Mouse (Mus musculus): ENCODE measurements at regions not wholly inside any gene's neighbourhood (a gene's known extent, or its start where the extent isn't known, plus 50 kb on each side); places are given as distances from the start of the nearest gene placed in this dataset.

DNA sequence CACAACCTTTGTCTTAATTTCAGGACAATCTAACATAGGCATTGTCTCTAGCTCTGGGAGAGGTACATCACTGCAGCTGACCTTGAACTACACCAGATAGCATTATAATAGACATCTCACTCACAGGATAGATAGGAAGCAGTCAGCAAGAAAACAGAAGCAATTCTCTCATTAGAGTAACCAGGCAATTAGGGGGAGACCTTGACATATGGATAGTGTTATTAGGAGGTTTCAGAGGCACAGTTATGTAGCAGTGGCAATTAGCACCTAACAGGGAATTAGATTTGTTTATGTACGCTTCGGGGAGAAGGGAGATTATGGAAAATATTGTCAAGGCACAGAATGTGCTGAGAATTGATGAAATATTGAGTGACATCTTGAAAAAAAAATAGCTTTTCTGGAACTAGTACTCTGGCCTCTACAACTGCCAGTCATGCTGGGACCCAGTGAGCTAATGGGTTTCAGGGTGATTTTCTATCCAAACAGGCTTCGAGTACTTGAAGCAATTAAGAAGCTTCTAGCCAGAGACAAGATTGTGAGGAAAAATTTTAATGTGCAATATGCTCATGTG lies 216.8 kb upstream of the Aco1 start:
- DNase-seq (ENCODE audit: low spot score in 2 of 2) = no peak
- no peak overlapping the region for H3K4me3 ChIP-seq
- TF ChIP-seq CTCF (conservative IDR thresholded peaks at IDR 0.05) = no peak
- H3K27ac ChIP-seq = no peak overlapping the region

DNA sequence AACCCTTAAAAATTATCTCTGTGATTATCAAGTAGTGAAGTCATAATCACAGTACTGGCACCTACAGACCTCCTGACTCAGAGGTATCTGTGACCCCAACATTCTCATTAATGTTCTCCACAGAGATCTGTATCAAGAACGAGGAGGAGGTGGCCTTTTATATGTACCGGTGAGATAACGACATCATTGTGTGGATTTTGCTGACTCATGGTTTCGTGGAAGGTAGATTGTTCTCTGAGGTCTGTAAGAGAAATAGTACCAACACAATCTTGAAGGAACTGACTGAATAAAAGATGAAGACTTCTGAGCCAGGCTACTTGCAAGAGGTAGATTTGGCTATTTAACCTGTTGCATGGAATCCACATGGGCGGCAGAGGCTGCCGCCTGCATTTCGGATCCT lies 216.3 kb upstream of the Aco1 start:
- no peak for DNase-seq (ENCODE audit: low spot score in 2 of 2)
- H3K27ac ChIP-seq = no peak overlapping the region
- no peak overlapping the region for H3K4me3 ChIP-seq
- TF ChIP-seq CTCF (conservative IDR thresholded peaks at IDR 0.05) = no peak

DNA sequence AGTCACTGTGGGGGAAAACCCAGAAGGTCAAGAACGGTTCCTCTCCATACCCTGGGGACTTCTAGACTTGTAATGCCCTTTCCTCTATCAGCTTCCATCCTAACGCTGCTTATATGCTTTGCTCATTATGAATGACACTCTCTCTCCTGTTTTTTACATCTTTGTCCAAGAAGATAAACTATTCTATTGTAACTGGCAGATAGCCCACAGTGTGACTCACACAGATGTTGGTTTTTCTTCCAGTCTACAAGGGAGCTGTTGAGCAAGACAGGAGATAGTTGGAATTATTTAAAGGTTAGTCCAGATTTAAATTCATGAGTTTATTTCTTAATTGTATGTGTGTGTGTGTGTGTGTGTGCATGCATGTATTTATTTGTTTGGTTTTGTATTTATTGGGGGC lies 214.4 kb upstream of the Aco1 start:
- no peak for TF ChIP-seq CTCF (conservative IDR thresholded peaks at IDR 0.05)
- H3K4me3 ChIP-seq = no peak overlapping the region
- no peak for DNase-seq (ENCODE audit: low spot score in 2 of 2)
- no peak overlapping the region for H3K27ac ChIP-seq

DNA sequence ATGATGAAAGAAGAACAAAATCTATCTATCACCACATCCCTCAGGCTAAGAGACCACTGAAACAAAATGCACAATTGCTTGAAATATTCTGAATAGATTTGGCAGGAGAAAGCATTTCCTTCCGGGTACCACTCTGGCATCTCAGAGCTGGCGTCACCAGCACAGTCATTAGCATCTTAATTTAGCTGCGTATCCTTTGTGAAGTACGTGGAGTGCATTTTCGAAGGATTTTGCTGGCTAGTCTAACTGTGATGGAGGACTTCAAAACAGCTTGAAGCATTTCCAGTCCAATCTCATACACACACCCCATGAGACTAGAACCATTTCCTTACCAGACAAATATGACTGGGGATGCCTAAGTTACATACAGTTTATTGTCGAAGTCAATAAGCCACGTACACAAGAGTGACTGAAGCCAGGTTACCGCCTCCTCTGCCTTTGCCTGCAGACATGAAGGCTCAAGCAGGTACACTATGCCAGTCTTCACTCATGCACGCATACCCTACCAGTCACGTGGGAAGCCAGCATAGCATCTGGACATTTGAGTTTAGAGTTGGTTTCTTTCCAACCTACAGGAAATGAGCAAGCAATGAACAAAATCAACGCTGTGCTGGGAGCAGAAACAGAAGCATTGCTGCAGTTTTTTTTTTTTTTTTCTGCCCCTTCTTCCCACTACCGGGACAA lies 208.7 kb upstream of the Aco1 start:
- TF ChIP-seq CTCF (conservative IDR thresholded peaks at IDR 0.05) = no peak
- DNase-seq (ENCODE audit: low spot score in 2 of 2) = no peak
- Histone ChIP-seq H3K4me3 (no peak overlapping the region), H3K27ac (no peak overlapping the region)

DNA sequence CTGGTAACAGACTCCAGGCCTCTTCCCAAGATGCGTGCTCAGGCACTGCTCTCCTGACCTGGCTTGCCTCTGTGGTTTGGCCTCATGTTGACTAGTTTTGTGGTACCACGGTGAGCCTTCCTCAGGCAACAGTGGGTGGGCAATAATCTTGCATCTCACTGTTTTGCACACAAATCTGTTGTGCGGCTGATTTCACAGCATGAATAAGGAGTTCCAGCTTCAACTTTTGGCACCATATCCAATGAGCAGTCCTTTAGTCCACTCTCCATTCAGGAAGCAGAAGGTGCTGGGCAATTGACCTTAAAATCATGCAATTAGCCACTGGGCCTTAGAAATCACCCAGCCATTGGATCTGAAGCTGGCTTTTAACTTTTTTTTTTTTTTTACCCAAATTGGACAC lies 184.2 kb upstream of the Aco1 start:
- TF ChIP-seq CTCF (conservative IDR thresholded peaks at IDR 0.05) = no peak
- H3K27ac ChIP-seq = no peak overlapping the region
- H3K4me3 ChIP-seq = no peak overlapping the region
- DNase-seq (ENCODE audit: low spot score in 2 of 2) = no peak

DNA sequence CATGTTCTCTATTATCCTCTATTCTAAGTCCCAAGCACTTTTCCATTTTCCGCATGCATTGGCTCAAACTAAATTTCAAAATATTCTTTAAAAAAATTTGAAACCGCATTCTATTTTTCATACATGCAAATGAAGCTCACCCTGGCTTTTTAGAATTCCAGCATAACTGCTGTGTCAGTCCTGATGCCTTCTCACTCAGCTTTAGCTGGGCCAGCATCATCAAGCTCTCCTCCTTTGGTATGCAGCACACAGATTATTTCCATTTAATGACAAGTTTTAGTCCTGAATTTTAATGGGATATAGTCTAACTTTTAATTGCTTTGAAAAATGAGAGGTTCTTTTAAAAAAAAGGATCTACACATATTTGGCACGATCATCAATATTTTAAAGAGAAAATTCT lies 174.9 kb upstream of the Aco1 start:
- TF ChIP-seq CTCF (conservative IDR thresholded peaks at IDR 0.05) = no peak
- no peak for DNase-seq (ENCODE audit: low spot score in 2 of 2)
- H3K4me3 ChIP-seq = no peak overlapping the region
- no peak overlapping the region for H3K27ac ChIP-seq

DNA sequence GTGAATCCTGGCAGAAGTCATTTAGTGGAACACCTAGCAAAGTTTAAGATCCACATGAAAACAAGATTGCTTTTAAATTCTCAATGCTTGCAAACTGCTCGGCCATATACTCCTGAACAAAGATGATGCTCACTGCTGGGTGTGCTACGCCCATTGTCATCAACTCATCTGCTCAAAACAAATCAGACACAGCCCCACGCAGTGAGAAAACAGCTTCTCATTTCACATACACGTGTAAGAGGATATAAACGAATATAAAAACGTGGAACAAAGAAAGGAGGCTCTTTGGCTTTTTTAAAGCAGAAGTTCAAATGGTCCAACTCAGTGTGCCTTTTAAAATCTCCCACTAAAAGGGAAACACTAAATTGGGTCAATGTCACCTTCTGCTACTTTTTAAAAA lies 151.5 kb upstream of the Aco1 start:
- H3K27ac ChIP-seq = no peak overlapping the region
- TF ChIP-seq CTCF (conservative IDR thresholded peaks at IDR 0.05) = no peak
- H3K4me3 ChIP-seq = no peak overlapping the region
- no peak for DNase-seq (ENCODE audit: low spot score in 2 of 2)

DNA sequence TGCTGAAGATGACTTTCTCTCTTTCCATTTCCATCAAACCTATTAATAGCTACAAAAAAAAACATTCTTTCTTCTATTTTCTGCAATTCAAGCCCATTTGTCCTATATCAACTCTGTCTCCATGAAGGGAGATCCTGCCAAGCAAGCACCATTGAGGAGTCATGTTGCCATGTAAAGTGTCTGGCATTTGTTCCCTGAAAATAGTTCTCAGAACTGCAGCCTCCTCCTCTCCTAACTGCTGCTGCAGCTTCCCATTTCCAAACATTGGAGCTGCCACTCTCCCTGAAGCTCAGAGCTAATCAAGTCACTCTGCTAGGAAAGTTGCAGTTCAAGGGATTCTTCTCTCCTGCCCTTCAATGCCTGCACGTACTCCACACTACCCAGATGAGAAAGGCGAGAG lies 151.0 kb upstream of the Aco1 start:
- no peak overlapping the region for H3K4me3 ChIP-seq
- H3K27ac ChIP-seq = no peak overlapping the region
- no peak for TF ChIP-seq CTCF (conservative IDR thresholded peaks at IDR 0.05)
- no peak for DNase-seq (ENCODE audit: low spot score in 2 of 2)

DNA sequence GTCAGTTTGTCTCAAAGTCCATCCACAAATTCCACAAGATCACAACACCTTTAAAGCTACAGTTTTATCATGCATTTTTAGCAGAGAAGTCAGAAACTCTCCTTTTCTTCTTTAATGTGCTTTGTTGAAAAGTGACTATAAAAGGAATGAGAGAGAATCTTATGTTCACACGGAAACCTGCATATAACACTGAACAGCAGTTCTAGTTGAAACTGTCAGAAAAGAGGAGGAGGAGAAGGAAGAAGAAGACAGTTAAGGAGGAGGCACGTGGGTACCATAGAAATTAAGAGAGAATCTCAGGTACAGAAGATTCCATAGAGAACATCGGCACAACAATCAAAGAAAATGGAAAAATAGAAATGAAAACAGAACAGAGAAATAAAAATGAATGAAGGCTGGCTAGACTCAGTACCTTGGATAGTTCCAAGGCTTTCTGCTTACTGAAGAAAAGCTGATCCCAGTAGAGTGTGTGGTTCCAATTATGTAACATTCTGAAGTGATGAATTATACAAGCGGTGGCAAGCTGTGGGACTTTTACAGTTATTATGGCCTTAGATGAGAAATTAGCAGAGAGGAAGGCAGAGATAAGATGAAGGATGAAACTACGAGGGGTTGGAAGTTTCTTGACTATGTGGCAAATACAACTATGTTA lies 144.0 kb upstream of the Aco1 start:
- H3K27ac ChIP-seq = no peak overlapping the region
- no peak for DNase-seq (ENCODE audit: low spot score in 2 of 2)
- no peak for TF ChIP-seq CTCF (conservative IDR thresholded peaks at IDR 0.05)
- H3K4me3 ChIP-seq = no peak overlapping the region

DNA sequence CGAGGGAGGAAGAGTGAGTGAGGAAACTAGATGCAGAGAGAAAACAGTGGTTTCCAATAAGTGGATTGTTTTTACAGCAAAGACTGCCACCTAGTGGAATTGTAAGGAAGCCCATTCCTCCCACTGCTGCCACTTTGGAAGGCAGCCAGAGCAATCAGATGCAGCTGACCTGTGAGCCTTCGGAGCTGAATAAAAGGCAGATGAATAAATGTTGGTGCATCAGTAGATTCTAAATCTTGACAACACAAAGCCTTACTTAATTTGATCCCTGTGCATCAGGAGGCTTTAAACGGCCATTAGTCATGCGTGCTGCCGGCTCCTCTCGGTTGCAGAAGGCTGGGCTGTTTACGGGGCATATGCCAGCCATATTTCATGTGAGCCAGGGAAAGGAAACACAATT lies 128.2 kb upstream of the Aco1 start:
- peak overlapping the region; percentile 90 for H3K27ac ChIP-seq
- peak; percentile 74 to 76 for DNase-seq (ENCODE audit: low spot score in 2 of 2)
- peak; percentile 88 for TF ChIP-seq CTCF (conservative IDR thresholded peaks at IDR 0.05)
- H3K4me3 ChIP-seq = peak overlapping the region; percentile 47

DNA sequence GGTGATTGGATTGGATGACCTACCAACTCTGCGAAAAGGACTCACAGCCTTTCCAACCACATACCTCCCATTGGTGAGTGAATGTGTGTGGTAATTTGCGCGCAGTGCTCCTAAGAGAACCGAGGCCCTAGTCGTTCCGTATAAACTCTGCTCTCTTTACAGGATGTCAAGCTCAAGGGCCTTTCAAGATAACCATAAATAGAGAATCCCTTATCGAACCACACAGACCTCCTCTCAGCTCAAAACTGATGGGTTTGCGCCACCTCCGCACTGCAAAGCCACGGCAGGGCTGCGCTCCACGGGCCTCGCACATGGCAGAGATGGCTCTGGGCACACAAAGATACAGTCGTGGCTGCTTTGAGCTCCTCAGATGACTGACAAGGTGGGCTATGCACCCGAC lies 126.0 kb upstream of the Aco1 start:
- Histone ChIP-seq H3K4me3 (no peak overlapping the region), H3K27ac (no peak overlapping the region)
- no peak for DNase-seq (ENCODE audit: low spot score in 2 of 2)
- no peak for TF ChIP-seq CTCF (conservative IDR thresholded peaks at IDR 0.05)

DNA sequence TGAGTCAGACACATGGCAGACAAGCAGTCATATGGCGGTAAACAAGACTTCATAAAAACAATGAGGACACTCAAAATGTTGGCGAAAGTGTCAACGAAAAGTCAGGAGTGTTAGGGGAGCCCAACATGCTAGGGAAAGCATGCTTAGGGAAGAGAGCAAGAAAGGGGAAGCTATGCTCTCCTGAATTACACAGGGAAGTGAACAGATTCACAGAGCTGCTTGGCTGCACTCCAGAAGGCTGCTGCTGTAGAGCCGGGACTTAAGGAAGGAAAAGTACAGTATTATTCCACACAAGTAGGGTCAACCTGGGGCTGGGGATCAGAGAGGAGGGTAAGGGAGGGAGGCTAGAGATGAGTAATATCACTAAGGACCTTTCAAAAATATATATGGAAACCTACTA lies 124.7 kb upstream of the Aco1 start:
- no peak for DNase-seq (ENCODE audit: low spot score in 2 of 2)
- TF ChIP-seq CTCF (conservative IDR thresholded peaks at IDR 0.05) = no peak
- no peak overlapping the region for H3K27ac ChIP-seq
- no peak overlapping the region for H3K4me3 ChIP-seq

DNA sequence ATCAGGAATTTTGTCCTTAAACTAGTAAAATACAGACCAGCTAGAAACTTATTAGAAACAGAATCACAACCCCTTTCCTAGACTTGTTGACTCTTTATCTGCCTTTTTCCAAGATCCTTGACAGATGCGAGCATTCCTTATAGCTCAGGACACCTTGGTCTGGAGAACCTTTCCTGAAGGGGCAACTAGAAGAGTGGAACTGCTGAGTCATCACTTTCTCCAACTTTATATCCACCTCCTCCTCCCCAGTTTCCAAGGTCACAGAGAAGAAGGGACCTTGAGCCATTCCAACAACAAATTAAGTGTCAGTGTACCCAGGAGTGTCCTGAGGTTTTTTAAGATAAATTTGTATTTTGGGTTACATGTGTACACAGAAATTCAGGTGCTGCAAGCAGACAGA lies 111.5 kb upstream of the Aco1 start:
- TF ChIP-seq CTCF (conservative IDR thresholded peaks at IDR 0.05) = no peak
- DNase-seq (ENCODE audit: low spot score in 2 of 2) = no peak
- H3K4me3 ChIP-seq = no peak overlapping the region
- no peak overlapping the region for H3K27ac ChIP-seq

DNA sequence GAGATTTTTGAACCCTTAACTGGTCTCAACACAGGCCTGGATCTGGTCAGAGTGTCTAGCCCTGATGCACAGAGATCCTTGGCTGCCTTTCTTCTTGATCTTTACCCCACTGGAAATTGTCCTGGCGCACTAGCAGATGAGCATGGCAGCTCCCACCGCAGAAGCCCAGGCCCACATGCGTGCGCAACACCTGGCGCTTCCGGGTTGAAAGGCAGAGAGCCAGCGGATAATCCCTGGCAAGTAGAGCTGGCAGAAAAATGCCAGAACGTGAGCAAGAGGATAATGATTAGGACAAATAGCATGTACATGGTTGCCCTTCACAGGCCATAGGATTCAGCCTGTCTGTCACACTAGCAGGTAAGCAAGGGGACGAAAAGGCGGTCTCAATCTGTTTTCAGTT lies 95.0 kb upstream of the Aco1 start:
- DNase-seq (ENCODE audit: low spot score in 2 of 2) = no peak
- Histone ChIP-seq H3K4me3 (no peak overlapping the region), H3K27ac (no peak overlapping the region)
- no peak for TF ChIP-seq CTCF (conservative IDR thresholded peaks at IDR 0.05)
